Mouse (Mus musculus) E14TG2a.4 (cell line): ENCODE data around the gene Crkl.

Experiments used
- CTCF ChIP-seq: conservative IDR thresholded peaks from 2 replicates; pipeline ENCODE4 v1.5.1; 2014; ENCODE audit warnings: low read length
- NANOG ChIP-seq: IDR thresholded peaks from 2 replicates; pipeline ENCODE4 v1.6.1; 2014; ENCODE audit warnings: borderline replicate concordance, low read length, mixed read lengths
- POU5F1 ChIP-seq: IDR thresholded peaks from 2 replicates; pipeline ENCODE4 v1.6.1; 2014; ENCODE audit warnings: low read length, borderline replicate concordance

- TF ChIP-seq CTCF = no peak
- TF ChIP-seq NANOG = no peak
- no peak for TF ChIP-seq POU5F1
Measured at GRCm38 (mm10) chr16:17478331-17478943, 26.6 kb downstream of the Crkl start.
